Mouse (Mus musculus) stomach, postnatal 0 days (tissue): Measurements from ENCODE around the gene Nelfb. TPM values are rescaled to one million over a fixed set of nuclear protein-coding genes. Genes with fewer than 3 reads are reported as not detected.
"Not testable (repeated sequence)": the region's sequence is repeated elsewhere in the genome, so short reads cannot be mapped to it uniquely, and the experiment has no call there.

Source experiments
- ATAC-seq: fragments of 200-750 bp; cut with Nextera tagmentation; 2 replicates; pipeline ENCODE4 v1.8.0; 2017; ENCODE audit not compliant: low FRiP score, low TSS enrichment
- DNase-seq: peaks from one replicate; pipeline ENCODE4 v3.0.0-alpha.2; 2016; ENCODE audit warnings: low spot score
- H3K27ac ChIP-seq: fragments of 300-500 bp; sonication (generic); replicated peaks from 2 replicates; pipeline ENCODE4 v1.5.1; 2014; ENCODE audit warnings: mild to moderate bottlenecking, control low read depth
- H3K27me3 ChIP-seq: fragments of 300-500 bp; sonication (generic); 2 replicates; pipeline ENCODE4 v1.6.1; 2014; ENCODE audit warnings: low read length; ENCODE audit not compliant: control insufficient read depth, insufficient read depth
- H3K36me3 ChIP-seq: fragments of 300-500 bp; sonication (generic); 2 replicates; pipeline ENCODE4 v1.6.1; 2014; ENCODE audit warnings: low read length, mixed read lengths; ENCODE audit not compliant: control insufficient read depth, insufficient read depth
- H3K4me1 ChIP-seq: fragments of 300-500 bp; sonication (generic); replicated peaks from 2 replicates; pipeline ENCODE4 v1.6.1; 2014; ENCODE audit warnings: antibody characterized with exemption; ENCODE audit not compliant: control insufficient read depth, insufficient read depth
- H3K4me2 ChIP-seq: fragments of 300-500 bp; sonication (generic); replicated peaks from 2 replicates; pipeline ENCODE4 v1.6.1; 2014; ENCODE audit warnings: low read depth, mild to moderate bottlenecking, control low read depth, moderate library complexity
- H3K4me3 ChIP-seq: fragments of 300-500 bp; sonication (generic); 2 replicates; pipeline ENCODE4 v1.5.1; 2014; ENCODE audit warnings: low read depth, low read length, control low read depth
- H3K9ac ChIP-seq: fragments of 300-500 bp; sonication (generic); 2 replicates; pipeline ENCODE4 v1.6.1; 2014; ENCODE audit warnings: mild to moderate bottlenecking, low read length, control low read depth, mixed read lengths
- H3K9me3 ChIP-seq: fragments of 300-500 bp; sonication (generic); 2 replicates; pipeline ENCODE4 v1.6.1; 2016; ENCODE audit warnings: low read length; ENCODE audit not compliant: control insufficient read depth
- CTCF ChIP-seq: IDR thresholded peaks from 2 replicates; pipeline ENCODE4 v1.5.1; 2016; ENCODE audit warnings: antibody characterized with exemption, low read depth, mild to moderate bottlenecking, moderate library complexity
- EP300 ChIP-seq: optimal IDR thresholded peaks from 2 replicates; pipeline ENCODE3; 2016; ENCODE audit warnings: antibody characterized with exemption
- WGBS: fragments of 180-500 bp; shearing (Covaris S2); extraction: QIAGEN DNeasy Blood & Tissue Kit; methylation state at CpG from one replicate; pipeline ENCODE4 v1.1.7; 2014; 5-methylcytosine and 5-hydroxymethylcytosine counted together
- polyA plus RNA-seq: library from polyadenylated mRNA; unstranded; fragments of >200 nt; fragmentation: Nextera tagmentation; extraction: Ambion mirVana; gene quantifications from 2 replicates; pipeline ENCODE4 v1.2.1, GENCODE M21; 2015

Nelfb gene
- polyA plus RNA-seq, result 58.6 and 59.1 TPM in 2 replicates

DNA sequence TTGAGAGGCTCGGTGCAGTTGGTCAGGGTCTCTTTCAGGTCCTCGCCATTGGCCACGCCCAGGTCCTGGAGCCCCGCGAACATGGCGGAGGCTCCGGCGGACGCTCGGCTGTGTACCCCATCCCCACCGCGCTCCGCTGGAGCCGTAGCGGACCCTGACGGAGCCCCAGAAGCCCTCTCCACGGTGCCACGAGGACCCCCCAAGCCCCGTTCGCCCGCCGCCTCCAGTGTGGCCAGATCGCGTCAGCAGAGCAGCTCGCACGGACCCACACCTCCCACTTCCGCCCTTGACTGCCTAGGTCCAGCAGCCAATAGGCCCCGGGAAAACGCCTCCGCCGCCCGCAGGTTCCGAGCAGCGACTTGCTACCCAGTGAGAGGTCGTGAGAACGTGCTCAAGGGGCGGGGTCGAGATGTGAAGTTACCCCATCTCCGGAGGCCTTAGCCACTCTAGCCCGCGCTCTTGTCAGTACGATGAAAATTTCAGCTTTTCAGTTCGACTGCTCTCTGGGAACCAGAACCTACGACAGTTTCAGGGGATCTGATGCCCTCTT is at the start of gene Nelfb:
Gene Nelfb, minus strand, starts transcription at position 369 of the 550 bp plus-strand sequence.
- Histone ChIP-seq H3K4me1 (0 out of 2 replicates have a peak, but pooled peaks cover 2% of the 10 kb centered on the region), H3K27ac (peak within 1 kb of the TSS; percentile 92), H3K4me3 (peak within 1 kb of the TSS; percentile 83), H3K9me3 (no peaks in the 10 kb centered on the region), H3K36me3 (peaks cover 5% of the 10 kb centered on the region), H3K27me3 (no peaks in the 10 kb centered on the region), H3K4me2 (peak within 1 kb of the TSS; percentile 95), H3K9ac (peak within 1 kb of the TSS; percentile 96)
- ATAC-seq, result peak; percentile 91
- WGBS, result under 1% methylated on average over 44 of the region's 44 CpGs
- peak; percentile 92 for DNase-seq
- TF ChIP-seq CTCF (peak; percentile 27; the same call in 1 of the 2 replicates), EP300 (no peak)

DNA sequence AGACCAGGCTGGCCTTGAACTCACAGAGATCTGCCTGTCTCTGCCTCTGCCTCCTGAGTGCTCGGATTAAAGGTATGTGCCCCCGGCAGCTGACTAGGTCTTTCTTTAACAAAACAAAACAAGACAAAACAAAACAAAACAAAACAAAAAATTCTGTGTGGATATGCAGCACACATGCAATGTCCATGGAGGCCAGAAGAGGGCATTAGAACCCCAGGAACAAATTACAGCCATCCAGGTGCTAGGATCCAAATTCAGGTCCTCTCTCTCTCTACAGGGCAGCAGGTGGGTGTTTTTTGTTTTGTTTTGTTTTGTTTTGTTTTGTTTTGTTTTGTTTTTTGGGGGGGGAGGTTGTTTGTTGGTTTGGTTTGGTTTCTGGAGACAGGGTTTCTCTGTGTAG is 47.6 kb upstream of the Nelfb start:
- Histone ChIP-seq H3K27me3 (no peaks in the 10 kb centered on the region), H3K9me3 (no peaks in the 10 kb centered on the region), H3K4me3 (no peak overlapping the region), H3K4me1 (peaks cover 6% of the 10 kb centered on the region; the same call in 1 of the 2 replicates), H3K27ac (no peak overlapping the region), H3K9ac (no peak overlapping the region), H3K36me3 (no peaks in the 10 kb centered on the region), H3K4me2 (no peak overlapping the region)
- ATAC-seq, result no peak
- DNase-seq, result no peak
- WGBS, result 71% methylated on average over 2 of the region's 2 CpGs
- TF ChIP-seq EP300, result no peak
- peak; percentile 72 for TF ChIP-seq CTCF

DNA sequence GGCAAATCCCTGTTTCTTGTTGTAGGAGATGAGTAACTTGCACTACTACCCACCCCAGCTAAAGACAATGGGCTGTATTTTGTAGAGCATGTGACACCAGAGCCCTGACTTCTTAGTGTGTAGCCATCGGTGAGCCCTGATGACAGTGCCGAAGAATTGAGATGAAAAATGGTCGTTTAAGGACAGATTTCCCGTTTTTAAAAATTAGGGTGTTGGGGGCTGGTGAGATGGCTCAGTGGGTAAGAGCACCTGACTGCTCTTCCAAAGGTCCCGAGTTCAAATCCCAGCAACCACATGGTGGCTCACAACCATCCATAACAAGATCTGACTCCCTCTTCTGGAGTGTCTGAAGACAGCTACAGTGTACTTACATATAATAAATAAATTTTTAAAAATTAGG is 46.0 kb upstream of the Nelfb start:
- not testable (repeated sequence) for H3K9ac ChIP-seq, H3K4me3 ChIP-seq, H3K9me3 ChIP-seq, DNase-seq, H3K27me3 ChIP-seq, H3K27ac ChIP-seq, H3K4me2 ChIP-seq, ATAC-seq, H3K36me3 ChIP-seq, H3K4me1 ChIP-seq
- 86% methylated on average over 5 of the region's 5 CpGs for WGBS

DNA sequence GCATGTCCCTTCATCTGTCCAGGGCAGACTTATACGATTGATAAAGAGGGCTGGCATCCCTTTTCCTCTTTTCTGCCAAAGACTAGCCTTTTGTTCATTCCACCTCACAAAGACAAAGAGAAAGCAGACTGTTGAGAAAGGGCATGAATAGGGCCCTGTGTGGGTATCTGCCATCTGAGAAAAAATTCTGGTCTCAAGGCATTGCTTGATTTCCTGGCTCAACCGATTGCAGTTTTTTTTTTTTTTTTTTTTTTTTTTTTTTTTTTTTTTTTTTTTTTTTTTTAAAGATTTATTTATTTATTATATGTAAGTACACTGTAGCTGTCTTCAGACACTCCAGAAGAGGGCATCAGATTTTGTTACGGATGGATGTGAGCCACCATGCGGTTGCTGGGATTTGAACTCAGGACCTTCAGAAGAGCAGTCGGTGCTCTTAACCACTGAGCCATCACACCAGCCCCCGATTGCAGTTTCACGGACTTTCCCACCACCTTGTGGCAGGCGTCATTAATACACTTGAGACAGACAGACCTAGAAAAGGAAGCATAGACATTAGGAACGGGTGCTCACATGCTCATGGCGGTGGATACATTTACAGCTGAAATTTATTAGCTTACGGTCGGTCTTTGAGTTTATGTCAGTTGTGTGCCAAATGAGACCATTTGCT is 45.3 kb upstream of the Nelfb start:
- peak; percentile 76 for DNase-seq
- H3K4me3 ChIP-seq, result peak overlapping the region; percentile 99
- not testable (repeated sequence) for ATAC-seq, H3K27me3 ChIP-seq, H3K9me3 ChIP-seq, H3K36me3 ChIP-seq, H3K4me1 ChIP-seq
- 50% methylated on average over 11 of the region's 12 CpGs for WGBS
- peak; percentile 70 for TF ChIP-seq CTCF
- peak overlapping the region; percentile 93; the same call in 1 of the 2 replicates for H3K9ac ChIP-seq
- H3K27ac ChIP-seq, result peak overlapping the region; percentile 92; the same call in 1 of the 2 replicates
- H3K4me2 ChIP-seq, result peak overlapping the region; percentile 89

DNA sequence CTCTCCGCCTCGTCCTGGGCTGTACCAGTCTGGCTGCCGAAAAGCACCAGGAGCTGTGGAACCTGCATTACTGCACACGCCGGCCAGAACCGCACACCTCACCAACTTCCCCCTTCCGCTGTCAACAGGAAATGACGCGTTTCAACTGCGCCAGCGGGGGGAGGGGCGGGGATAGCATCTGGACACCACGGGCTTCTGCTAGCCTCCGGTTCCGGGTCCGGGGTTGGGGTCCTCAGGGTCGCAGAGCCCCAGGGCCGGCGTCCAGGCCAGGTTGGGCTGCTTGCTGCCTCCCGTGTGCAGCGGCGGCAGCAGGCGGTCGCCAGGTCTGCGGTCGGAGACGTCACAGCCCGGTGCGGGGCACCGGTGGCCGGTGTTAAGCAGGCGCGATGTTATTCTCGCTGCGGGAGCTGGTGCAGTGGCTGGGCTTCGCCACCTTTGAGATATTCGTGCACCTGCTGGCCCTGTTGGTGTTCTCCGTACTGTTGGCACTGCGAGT is 44.0 kb upstream of the Nelfb start, which contains the start of gene Tmem203:
Gene Tmem203, plus strand, starts transcription at position 156 of the 496 bp plus-strand sequence.
- peak; percentile 96 for DNase-seq
- Histone ChIP-seq H3K27me3 (no peaks in the 10 kb centered on the region), H3K4me2 (peak within 1 kb of the TSS; percentile 89), H3K27ac (peak within 1 kb of the TSS; percentile 92), H3K9me3 (no peaks in the 10 kb centered on the region), H3K4me1 (no peaks in the 10 kb centered on the region), H3K36me3 (peaks cover 6% of the 10 kb centered on the region; the same call in 1 of the 2 replicates), H3K9ac (peak within 1 kb of the TSS; percentile 93), H3K4me3 (peak within 1 kb of the TSS; percentile 99)
- ATAC-seq, result peak; percentile 90
- TF ChIP-seq CTCF (no peak), EP300 (peak; percentile 37)
- under 1% methylated on average over 38 of the region's 39 CpGs for WGBS

DNA sequence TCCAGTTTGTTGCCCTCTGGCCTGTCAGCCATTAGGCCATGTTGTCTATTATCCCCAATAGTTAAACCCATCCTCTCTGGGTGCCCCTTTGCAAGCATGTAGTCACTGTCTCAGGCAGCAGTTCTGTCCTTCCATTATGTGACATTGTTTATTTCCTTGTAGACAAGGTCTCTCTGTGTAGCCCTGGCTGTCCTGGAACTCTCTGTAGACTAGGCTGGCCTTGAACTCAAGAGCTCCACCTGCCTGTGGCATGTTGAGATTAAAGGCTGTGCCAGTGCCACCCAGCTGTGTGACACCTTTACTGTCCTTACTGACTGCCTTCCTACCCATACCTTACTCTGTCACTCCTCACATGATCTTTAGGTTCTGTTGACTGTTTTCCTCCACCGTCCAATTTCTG is 41.0 kb upstream of the Nelfb start:
- H3K27me3 ChIP-seq, result no peaks in the 10 kb centered on the region
- WGBS, result 85% methylated on average over 1 of the region's 1 CpGs
- DNase-seq (peak; percentile 50), ATAC-seq (peak; percentile 11; the same call in 1 of the 2 replicates)
- no peak overlapping the region for H3K27ac ChIP-seq
- H3K4me3 ChIP-seq, result no peak overlapping the region
- TF ChIP-seq CTCF (peak; percentile 72), EP300 (no peak)
- H3K4me2 ChIP-seq, result no peak overlapping the region
- peaks cover 18% of the 10 kb centered on the region for H3K36me3 ChIP-seq
- no peak overlapping the region for H3K9ac ChIP-seq
- no peaks in the 10 kb centered on the region for H3K4me1 ChIP-seq
- no peaks in the 10 kb centered on the region for H3K9me3 ChIP-seq
